10 mouse cellular contexts compared by ENCODE assay signal in genomic region chr4:46463130-46463830, GRCm38 (mm10). TPM values are rescaled to one million over a fixed set of nuclear protein-coding genes. Genes with fewer than 3 reads are reported as not detected.
DNase-seq lines count a peak whose midpoint lies in the region; ATAC-seq and TF ChIP-seq lines count a peak whose summit lies in the region.
"Had no signal": no experiment of that assay in that cellular context is flagged by ENCODE, and none has a peak within 500 bp of the region (broad histone marks: within the 10 kb centered on the region; RNA-seq: fewer than 3 reads in every experiment).

No protein-coding gene starts in this region.

- H3K4me1 ChIP-seq in kidney, adult 2 months (ENCODE audit: control insufficient read depth, insufficient read depth, low read length), result no peaks in the 10 kb centered on the region
- peaks cover 0 to 45% of the 10 kb centered on the region in 2 experiments; a peak in 2 of 4 replicates for H3K4me1 ChIP-seq in CH12.LX (ENCODE audit: control insufficient read depth in 1 of 2, insufficient read depth in 2 of 2)
- H3K4me1 ChIP-seq in kidney, postnatal 0 days (replicated peaks; ENCODE audit: insufficient read depth, low read length), result no peaks in the 10 kb centered on the region

- 83% methylated on average over 7 of the region's 7 CpGs for WGBS in kidney, adult 2 months
- WGBS in kidney, postnatal 0 days, result 73% methylated on average over 7 of the region's 7 CpGs

- H3K36me3 ChIP-seq in kidney, adult 2 months (ENCODE audit: control insufficient read depth, insufficient read depth, low read length), result peaks cover 6% of the 10 kb centered on the region
- H3K36me3 ChIP-seq in CH12.LX (replicated peaks in 1 of 2; ENCODE audit: control insufficient read depth in 1 of 2, insufficient read depth in 1 of 2, low read length in 1 of 2), result peaks cover 72 to 95% of the 10 kb centered on the region in 2 experiments
- H3K36me3 ChIP-seq in kidney, postnatal 0 days (ENCODE audit: insufficient read depth, low read length), result peaks cover 56% of the 10 kb centered on the region

- in situ Hi-C loops in CH12.LX (cut with MboI; ENCODE audit: low pct_ligation_motif_present, low pct_unique_long_range_greater_than_20kb, low sequenced_read_pairs), result no loop called here

- H3K4me3 ChIP-seq in kidney, adult 2 months (ENCODE audit: insufficient read depth, low read depth, low read length), result no peak overlapping the region
- no peak overlapping the region for H3K4me3 ChIP-seq in CH12.LX (replicated peaks in 1 of 3; ENCODE audit: low read depth in 2 of 3, low read length in 2 of 3, poor library complexity in 1 of 3)
- H3K4me3 ChIP-seq in kidney, postnatal 0 days (replicated peaks; ENCODE audit: low read depth, low read length), result no peak overlapping the region
- H3K4me3 ChIP-seq: erythroblast, embryonic 14.5 days had no signal

- TF ChIP-seq CTCF in kidney, adult 2 months (conservative IDR thresholded peaks at IDR 0.05; ENCODE audit: insufficient read depth, insufficient read length, low read depth, low read length), result peak; percentile 58
- peak; percentile 8 to 56; a peak in 2 of 4 replicates for TF ChIP-seq CTCF in CH12.LX (conservative IDR thresholded peaks at IDR 0.05 in 1 of 2, IDR thresholded peaks at IDR 0.05 in 1 of 2; ENCODE audit: low read depth in 2 of 2, low read length in 2 of 2)
- peak; percentile 72 for TF ChIP-seq CTCF in kidney, postnatal 0 days (IDR thresholded peaks at IDR 0.05; ENCODE audit: low read depth)

- peaks cover 94% of the 10 kb centered on the region for H3K79me2 ChIP-seq in CH12.LX (replicated peaks; ENCODE audit: control insufficient read depth, extremely low read depth, insufficient read depth, poor library complexity, severe bottlenecking)

- DNase-seq in kidney, adult 2 months, result peak; percentile 36
- no peak for DNase-seq in kidney, adult 11 months
- DNase-seq in CH12.LX (ENCODE audit: extremely low read depth), result peak; percentile 48
- DNase-seq in brain, adult 2 months (ENCODE audit: low read depth, low spot score), result peak; percentile 44
- peak; percentile 60 for DNase-seq in kidney, postnatal 0 days (ENCODE audit: low spot score)
- no peak for DNase-seq in urinary bladder, adult 2 months (ENCODE audit: low spot score)
- no peak for DNase-seq in frontal cortex, postnatal 25 days (ENCODE audit: low spot score in 2 of 2)

- H3K4me2 ChIP-seq in CH12.LX (ENCODE audit: insufficient read depth, low read depth, poor library complexity, severe bottlenecking), result no peak overlapping the region
- H3K4me2 ChIP-seq in kidney, postnatal 0 days (ENCODE audit: low read length), result no peak overlapping the region

- ATAC-seq in kidney, postnatal 0 days (replicated peaks; ENCODE audit: low FRiP score, low read depth), result peak; percentile 57; the same call in 1 of the 2 replicates
- 0 out of 2 replicates have a peak, but pooled peaks have one; percentile 53 for ATAC-seq in monocyte, adult 5-6 weeks (replicated peaks; ENCODE audit: insufficient number of reproducible peaks, low FRiP score, low TSS enrichment, poor library complexity, severe bottlenecking)

- dilution Hi-C loops in CH12.LX (cut with MboI; ENCODE audit: extremely low pct_ligation_motif_present, extremely low pct_unique_long_range_greater_than_20kb, low sequenced_read_pairs), result no loop called here

- no peak for TF ChIP-seq EP300 in CH12.LX (IDR thresholded peaks at IDR 0.05; ENCODE audit: low read length)

- no peaks in the 10 kb centered on the region for H3K9me3 ChIP-seq in CH12.LX (replicated peaks; ENCODE audit: low read length)
- H3K9me3 ChIP-seq in kidney, postnatal 0 days (replicated peaks; ENCODE audit: low read length), result no peaks in the 10 kb centered on the region

- H3K9ac ChIP-seq in CH12.LX (ENCODE audit: insufficient read depth, low read depth), result no peak overlapping the region
- no peak overlapping the region for H3K9ac ChIP-seq in kidney, postnatal 0 days (ENCODE audit: low read depth, low read length)

- no peak for TF ChIP-seq POLR2A in kidney, adult 2 months (IDR thresholded peaks at IDR 0.05; ENCODE audit: low read depth, low read length)
- TF ChIP-seq POLR2A in CH12.LX (IDR thresholded peaks at IDR 0.05; ENCODE audit: low read depth, low read length), result no peak

- H3K27ac ChIP-seq in kidney, adult 2 months (ENCODE audit: insufficient read depth, low read depth, low read length), result no peak overlapping the region
- H3K27ac ChIP-seq in CH12.LX (ENCODE audit: insufficient read depth, low read depth), result no peak overlapping the region
- H3K27ac ChIP-seq in kidney, postnatal 0 days, result no peak overlapping the region
- H3K27ac ChIP-seq: macrophage had no signal

- peak; percentile 41 for TF ChIP-seq RAD21 in CH12.LX (IDR thresholded peaks at IDR 0.05; ENCODE audit: low read depth, low read length)

- no peaks in the 10 kb centered on the region for H3K27me3 ChIP-seq in kidney, adult 2 months (replicated peaks; ENCODE audit: control insufficient read depth, insufficient read depth, low read length)
- H3K27me3 ChIP-seq in CH12.LX (replicated peaks), result no peaks in the 10 kb centered on the region
- H3K27me3 ChIP-seq in kidney, postnatal 0 days (ENCODE audit: insufficient read depth, low read length), result no peaks in the 10 kb centered on the region

TF ChIP-seq in CH12.LX, 34 proteins besides CTCF, POLR2A, EP300 and RAD21:
- TF ChIP-seq MYC (IDR thresholded peaks at IDR 0.05; ENCODE audit: low read depth, low read length), result 0 out of 2 replicates have a peak, but pooled peaks have one; percentile 50
- no peak for TF ChIP-seq NRF1 (IDR thresholded peaks at IDR 0.05; ENCODE audit: low read depth, low read length)
- no peak for TF ChIP-seq POLR2AphosphoS2 (IDR thresholded peaks at IDR 0.05; ENCODE audit: low read depth, low read length)
- peak; percentile 43 for TF ChIP-seq SMC3 (IDR thresholded peaks at IDR 0.05; ENCODE audit: low read depth, low read length)

RNA-seq across cellular contexts. Expression of gene Anp32b, which starts 12.6 kb away (rescaled TPM):
- 9.8 and 12.7 TPM in 2 replicates for polyA plus RNA-seq in kidney, adult 2 months (2012; rRNA removed)
- total RNA-seq in CH12.LX (2012; rRNA removed), result 37.5 and 45.2 TPM in 2 replicates
- 22.9 and 29.4 TPM in 2 replicates for total RNA-seq in CH12.LX (2014; rRNA removed)
- 864 and 1,039 TPM in 2 replicates for polyA plus RNA-seq in CH12.LX (2012; ENCODE audit: insufficient read length, low read depth)
- polyA plus RNA-seq in kidney, postnatal 0 days (2015; fragmentation: Nextera tagmentation; extraction: Ambion mirVana), result 198 and 211 TPM in 2 replicates
- 36.8 to 64.0 TPM (median 47.0 TPM) in 3 replicates for total RNA-seq in monocyte, adult 5-6 weeks (2017)
- polyA plus RNA-seq in urinary bladder, adult 2 months (2012; rRNA removed), result 26.7 and 71.9 TPM in 2 replicates

RNA-seq across cellular contexts. Expression of gene Nans, which starts 25.8 kb away (rescaled TPM):
- 10.8 and 13.8 TPM in 2 replicates for polyA plus RNA-seq in kidney, adult 2 months (2012; rRNA removed)
- total RNA-seq in CH12.LX (2012; rRNA removed) (103 and 119 TPM in 2 replicates), CH12.LX (2014; rRNA removed) (140 and 150 TPM in 2 replicates)
- polyA plus RNA-seq in CH12.LX (2012; ENCODE audit: insufficient read length, low read depth), result 127 and 173 TPM in 2 replicates
- polyA plus RNA-seq in kidney, postnatal 0 days (2015; fragmentation: Nextera tagmentation; extraction: Ambion mirVana), result 45.6 and 50.7 TPM in 2 replicates
- 38.6 to 51.6 TPM (median 42.3 TPM) in 3 replicates for total RNA-seq in monocyte, adult 5-6 weeks (2017)
- polyA plus RNA-seq in urinary bladder, adult 2 months (2012; rRNA removed), result 34.6 and 35.1 TPM in 2 replicates

RNA-seq across cellular contexts. Expression of gene Hemgn, which starts 50.0 kb away (rescaled TPM):
- polyA plus RNA-seq in kidney, adult 2 months (2012; rRNA removed), result 0.03 and 0.04 TPM in 2 replicates
- 0.04 TPM in 1 of 2 replicates, not detected in the other for total RNA-seq in CH12.LX (2012; rRNA removed)
- total RNA-seq in CH12.LX (2014; rRNA removed), result 0.09 TPM in 1 of 2 replicates, not detected in the other
- polyA plus RNA-seq in CH12.LX (2012; ENCODE audit: insufficient read length, low read depth), result 0.11 TPM in 1 of 2 replicates, not detected in the other
- polyA plus RNA-seq in kidney, postnatal 0 days (2015; fragmentation: Nextera tagmentation; extraction: Ambion mirVana), result 0.11 and 0.15 TPM in 2 replicates
- 0.95 to 1.4 TPM (median 0.96 TPM) in 3 replicates for total RNA-seq in monocyte, adult 5-6 weeks (2017)
- polyA plus RNA-seq in urinary bladder, adult 2 months (2012; rRNA removed), result 0.06 and 0.07 TPM in 2 replicates
- polyA plus RNA-seq: macrophage had no signal

Comparison
In these comparisons a context has a peak if more than half of its experiments do, and no peak if none do; other contexts are left out.
1. DNase-seq: peak in kidney, adult 2 months (single experiment), CH12.LX (single experiment), brain, adult 2 months (single experiment) and kidney, postnatal 0 days (single experiment); none in kidney, adult 11 months (single experiment), urinary bladder, adult 2 months (single experiment) and frontal cortex, postnatal 25 days (0 of 2).
2. Peak in every context shown above with its lines, with median percentiles within 50 percentile points of each other: CTCF ChIP-seq.